Mouse (Mus musculus) hindbrain, embryonic 11.5 days (tissue): ENCODE data around the gene Olfr907. TPM values are rescaled to one million over a fixed set of nuclear protein-coding genes. Genes with fewer than 3 reads are reported as not detected.

Source experiments
- polyA plus RNA-seq: library from polyadenylated mRNA; unstranded; fragments of >200 nt; fragmentation: Nextera tagmentation; extraction: Ambion mirVana; gene quantifications from 2 replicates; pipeline ENCODE4 v1.2.1, GENCODE M21; 2014

The Olfr907 gene
- polyA plus RNA-seq, 1 experiment from 2014 or later = not detected

Other genes with a start within 250 kb of the Olfr907 start
- not detected in 2 replicates for gene Olfr143, start 243.0 kb upstream of the Olfr907 start, polyA plus RNA-seq
- not detected in 2 replicates for gene Olfr895, start 227.9 kb upstream of the Olfr907 start, polyA plus RNA-seq
- not detected in 2 replicates for gene Olfr896-ps1, start 204.7 kb upstream of the Olfr907 start, polyA plus RNA-seq
- gene Olfr25, start 166.7 kb upstream of the Olfr907 start, polyA plus RNA-seq = not detected in 2 replicates
- gene Olfr898, start 147.4 kb upstream of the Olfr907 start, polyA plus RNA-seq = not detected in 2 replicates
- gene Olfr250, start 128.9 kb upstream of the Olfr907 start, polyA plus RNA-seq = not detected in 2 replicates
- gene Olfr251, start 118.7 kb upstream of the Olfr907 start, polyA plus RNA-seq = not detected in 2 replicates
- not detected in 2 replicates for gene Olfr147, start 94.1 kb upstream of the Olfr907 start, polyA plus RNA-seq
- gene Olfr901, start 66.3 kb upstream of the Olfr907 start, polyA plus RNA-seq = not detected in 2 replicates
- not detected in 2 replicates for gene Olfr902, start 48.1 kb upstream of the Olfr907 start, polyA plus RNA-seq
- gene Olfr904, start 32.7 kb upstream of the Olfr907 start, polyA plus RNA-seq = not detected in 2 replicates
- not detected in 2 replicates for gene Olfr905, start 24.7 kb upstream of the Olfr907 start, polyA plus RNA-seq
- not detected in 2 replicates for gene Olfr906, start 8.7 kb upstream of the Olfr907 start, polyA plus RNA-seq
- not detected in 2 replicates for gene Olfr911-ps1, start 25.8 kb downstream of the Olfr907 start, polyA plus RNA-seq
- not detected in 2 replicates for gene Olfr910, start 42.0 kb downstream of the Olfr907 start, polyA plus RNA-seq
- gene Olfr912, start 84.4 kb downstream of the Olfr907 start, polyA plus RNA-seq = not detected in 2 replicates
- not detected in 2 replicates for gene Olfr913, start 97.0 kb downstream of the Olfr907 start, polyA plus RNA-seq
- not detected in 2 replicates for gene Olfr914, start 109.3 kb downstream of the Olfr907 start, polyA plus RNA-seq
- gene Olfr916, start 164.1 kb downstream of the Olfr907 start, polyA plus RNA-seq = not detected in 2 replicates
- not detected in 2 replicates for gene Olfr917, start 170.0 kb downstream of the Olfr907 start, polyA plus RNA-seq
- not detected in 2 replicates for gene Olfr918, start 178.8 kb downstream of the Olfr907 start, polyA plus RNA-seq
- not detected in 2 replicates for gene Olfr919, start 207.9 kb downstream of the Olfr907 start, polyA plus RNA-seq
- 9.9 and 11.1 TPM in 2 replicates for gene Vwa5a, start 222.5 kb downstream of the Olfr907 start, polyA plus RNA-seq